In the genomic region with DNA sequence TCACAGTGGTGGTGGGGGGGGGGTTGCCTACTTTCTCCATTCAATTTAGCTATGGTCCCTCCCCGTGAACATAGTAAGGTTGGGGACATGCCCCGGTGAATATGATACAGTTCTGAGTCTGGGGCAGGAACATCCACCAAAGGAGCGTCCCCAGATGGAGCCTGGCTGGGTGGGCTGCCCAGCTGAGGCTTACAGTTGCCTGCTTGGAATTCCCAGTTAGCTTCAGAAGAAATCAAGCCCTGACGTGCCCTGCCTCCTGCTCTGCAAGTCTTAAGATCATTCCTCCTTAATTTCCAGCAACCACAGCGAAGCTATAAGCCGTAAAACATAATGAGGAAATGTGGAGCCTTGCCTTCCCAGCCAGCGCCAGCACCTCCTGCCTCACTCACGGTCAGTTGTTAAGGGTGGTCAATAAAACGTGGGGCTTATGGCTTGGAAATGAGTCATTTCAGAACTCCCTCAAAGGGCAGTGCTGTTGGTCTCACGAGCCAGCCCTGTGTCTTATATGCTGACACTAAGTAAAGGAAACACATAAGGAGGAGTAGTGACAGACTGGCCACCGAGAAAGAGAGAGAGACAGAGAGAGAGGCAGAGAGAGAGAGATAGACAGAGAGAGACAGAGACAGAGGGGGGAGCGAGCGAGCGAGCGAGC, we compare ENCODE assay signal across 10 mouse cellular contexts. TPM values are rescaled to one million over a fixed set of nuclear protein-coding genes. Genes with fewer than 3 reads are reported as not detected.
DNase-seq lines count a peak whose midpoint lies in the region; ATAC-seq and TF ChIP-seq lines count a peak whose summit lies in the region.
"Had no signal": no experiment of that assay in that cellular context is flagged by ENCODE, and none has a peak within 500 bp of the region (broad histone marks: within the 10 kb centered on the region; RNA-seq: fewer than 3 reads in every experiment).

No protein-coding gene starts in this region.

- DNase-seq in heart, adult 11 months = peak; percentile 82
- DNase-seq in heart, postnatal 4 days = no peak
- peak; percentile 65 for DNase-seq in 416B (ENCODE audit: low read depth)
- no peak for DNase-seq in liver, embryonic 14.5 days (ENCODE audit: low read depth in 3 of 3, low spot score in 3 of 3)
- no peak for DNase-seq in yolk sac, embryonic 10.5 days (ENCODE audit: low spot score)
- no peak for DNase-seq in thymus, postnatal 4 days
- DNase-seq in embryo, embryonic 9.5 days (ENCODE audit: extremely low spot score) = no peak

- H3K27ac ChIP-seq in forebrain, embryonic 16.5 days (ENCODE audit: low read length) = peak overlapping the region; percentile 78
- no peak overlapping the region for H3K27ac ChIP-seq in liver, embryonic 14.5 days

- H3K9ac ChIP-seq in forebrain, embryonic 16.5 days (replicated peaks; ENCODE audit: low read depth, low read length) = peak overlapping the region; percentile 43; the same call in 1 of the 2 replicates
- H3K9ac ChIP-seq in liver, embryonic 14.5 days (replicated peaks) = no peak overlapping the region

- WGBS in forebrain, embryonic 16.5 days = 28% methylated on average over 15 of the region's 15 CpGs
- WGBS in liver, embryonic 14.5 days (ENCODE audit: insufficient replicate concordance) = 61% methylated on average over 15 of the region's 15 CpGs

- no peaks in the 10 kb centered on the region for H3K9me3 ChIP-seq in forebrain, embryonic 16.5 days (ENCODE audit: control insufficient read depth, low read length)
- no peaks in the 10 kb centered on the region for H3K9me3 ChIP-seq in liver, embryonic 14.5 days (ENCODE audit: control insufficient read depth, low read length)

- no peaks in the 10 kb centered on the region for H3K36me3 ChIP-seq in forebrain, embryonic 16.5 days (ENCODE audit: control insufficient read depth, insufficient read depth)
- no peaks in the 10 kb centered on the region for H3K36me3 ChIP-seq in liver, embryonic 14.5 days (replicated peaks; ENCODE audit: control insufficient read depth, insufficient read depth, low read depth)

- TF ChIP-seq EP300 in liver, embryonic 14.5 days (IDR thresholded peaks at IDR 0.05; ENCODE audit: low read depth) = no peak

- no peak for TF ChIP-seq CTCF in liver, embryonic 14.5 days (IDR thresholded peaks at IDR 0.05; ENCODE audit: low read depth)

- H3K4me1 ChIP-seq in forebrain, embryonic 16.5 days (replicated peaks; ENCODE audit: control insufficient read depth, insufficient read depth, low read length) = peaks cover 61% of the 10 kb centered on the region
- H3K4me1 ChIP-seq in liver, embryonic 14.5 days (replicated peaks; ENCODE audit: control insufficient read depth in 2 of 2, insufficient read depth in 2 of 2, low read length in 1 of 2) = peaks cover 11 to 26% of the 10 kb centered on the region in 2 experiments

- ATAC-seq in forebrain, embryonic 16.5 days = no peak
- no peak for ATAC-seq in liver, embryonic 14.5 days (ENCODE audit: insufficient read depth)

- no peaks in the 10 kb centered on the region for H3K27me3 ChIP-seq in forebrain, embryonic 16.5 days (replicated peaks; ENCODE audit: control insufficient read depth, insufficient read depth, low read length)
- peaks cover 12% of the 10 kb centered on the region for H3K27me3 ChIP-seq in liver, embryonic 14.5 days (ENCODE audit: control insufficient read depth, insufficient read depth, low read length)

- peak overlapping the region; percentile 82 for H3K4me2 ChIP-seq in forebrain, embryonic 16.5 days (ENCODE audit: low read length)
- peak overlapping the region; percentile 90 for H3K4me2 ChIP-seq in liver, embryonic 14.5 days (ENCODE audit: low read depth)

- peak overlapping the region; percentile 70 for H3K4me3 ChIP-seq in forebrain, embryonic 16.5 days (replicated peaks; ENCODE audit: low read length)
- H3K4me3 ChIP-seq in liver, embryonic 14.5 days (ENCODE audit: insufficient read depth in 1 of 2, low read depth in 2 of 2, low read length in 2 of 2) = no peak overlapping the region

RNA-seq across cellular contexts. Expression of gene Nrarp, which starts 0.9 kb away (rescaled TPM):
- 10 to 100 TPM; 31.2 to 33.4 TPM for total RNA-seq in heart, postnatal 4 days (2021)
- 15.8 and 22.0 TPM in 2 replicates for polyA plus RNA-seq in forebrain, embryonic 16.5 days (2015; fragmentation: Nextera tagmentation; extraction: Ambion mirVana)
- 3.7 and 3.9 TPM in 2 replicates for polyA plus RNA-seq in liver, embryonic 14.5 days (2012; rRNA removed)
- polyA plus RNA-seq in liver, embryonic 14.5 days (2014; fragmentation: Nextera tagmentation; extraction: Ambion mirVana) = 1.8 and 1.9 TPM in 2 replicates

RNA-seq across cellular contexts. Expression of gene Tor4a, which starts 17.0 kb away (rescaled TPM):
- 1 to 10 TPM; 4.4 to 5.8 TPM for total RNA-seq in heart, postnatal 4 days (2021)
- polyA plus RNA-seq in forebrain, embryonic 16.5 days (2015; fragmentation: Nextera tagmentation; extraction: Ambion mirVana) = 0.85 and 1.6 TPM in 2 replicates
- polyA plus RNA-seq in liver, embryonic 14.5 days (2012; rRNA removed) = 3.7 and 4.1 TPM in 2 replicates
- 4.9 and 5.7 TPM in 2 replicates for polyA plus RNA-seq in liver, embryonic 14.5 days (2014; fragmentation: Nextera tagmentation; extraction: Ambion mirVana)

RNA-seq across cellular contexts. Expression of gene Nelfb, which starts 31.6 kb away (rescaled TPM):
- total RNA-seq in heart, postnatal 4 days (2021) = 10 to 100 TPM; 43.4 to 44.5 TPM
- 91.7 and 101 TPM in 2 replicates for polyA plus RNA-seq in forebrain, embryonic 16.5 days (2015; fragmentation: Nextera tagmentation; extraction: Ambion mirVana)
- 18.7 and 21.3 TPM in 2 replicates for polyA plus RNA-seq in liver, embryonic 14.5 days (2012; rRNA removed)
- polyA plus RNA-seq in liver, embryonic 14.5 days (2014; fragmentation: Nextera tagmentation; extraction: Ambion mirVana) = 23.7 and 27.3 TPM in 2 replicates

RNA-seq across cellular contexts. Expression of gene Stpg3, which starts 34.7 kb away (rescaled TPM):
- total RNA-seq in heart, postnatal 4 days (2021) = not detected
- not detected in 2 replicates for polyA plus RNA-seq in forebrain, embryonic 16.5 days (2015; fragmentation: Nextera tagmentation; extraction: Ambion mirVana)
- polyA plus RNA-seq in liver, embryonic 14.5 days (2012; rRNA removed) = not detected in 2 replicates
- not detected in 2 replicates for polyA plus RNA-seq in liver, embryonic 14.5 days (2014; fragmentation: Nextera tagmentation; extraction: Ambion mirVana)
- total RNA-seq: layer of hippocampus, postnatal 36 days had no signal
- polyA plus RNA-seq: C2C12 had no signal

RNA-seq across cellular contexts. Expression of gene Fam166a, which starts 38.9 kb away (rescaled TPM):
- not detected for total RNA-seq in heart, postnatal 4 days (2021)
- not detected in 2 replicates for polyA plus RNA-seq in forebrain, embryonic 16.5 days (2015; fragmentation: Nextera tagmentation; extraction: Ambion mirVana)
- polyA plus RNA-seq in liver, embryonic 14.5 days (2012; rRNA removed) = 0.04 TPM in 1 of 2 replicates, not detected in the other
- polyA plus RNA-seq in liver, embryonic 14.5 days (2014; fragmentation: Nextera tagmentation; extraction: Ambion mirVana) = 0.96 TPM in 1 of 2 replicates, not detected in the other
- total RNA-seq: layer of hippocampus, postnatal 36 days had no signal
- polyA plus RNA-seq: C2C12 had no signal

Comparison
In these comparisons a context has a peak if more than half of its experiments do, and no peak if none do; other contexts are left out.
1. DNase-seq: peak in heart, adult 11 months (single experiment) and 416B (single experiment); none in heart, postnatal 4 days (single experiment), liver, embryonic 14.5 days (0 of 3), yolk sac, embryonic 10.5 days (single experiment), thymus, postnatal 4 days (single experiment) and embryo, embryonic 9.5 days (single experiment).